Mouse (Mus musculus) embryo, embryonic 10 days (tissue): Measurements from ENCODE around the gene Ccdc34.

Source experiments
- DNase-seq: peaks from one replicate; pipeline ENCODE4 v3.0.0-alpha.2; 2015; ENCODE audit warnings: low spot score

The Ccdc34 gene

DNA sequence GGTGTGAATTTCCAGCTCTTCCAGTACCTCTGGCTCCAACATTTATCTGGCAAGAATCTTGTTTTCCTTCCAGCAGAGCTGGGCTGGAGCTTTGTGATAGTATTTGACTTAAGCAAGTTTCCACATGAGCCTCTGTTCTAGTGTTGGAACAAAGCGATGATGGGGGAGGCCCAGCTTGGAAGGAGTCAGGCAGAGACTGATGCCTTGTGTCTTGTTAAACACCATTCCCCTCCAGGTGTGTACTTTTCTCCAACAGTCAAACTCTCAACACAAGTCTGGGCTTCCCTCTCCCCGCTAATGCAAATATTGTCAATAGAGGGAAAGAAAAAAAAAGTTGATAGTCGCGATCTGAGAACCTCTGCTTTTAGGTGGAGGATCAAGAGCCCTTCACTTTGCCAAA lies 196.7 kb downstream of the Ccdc34 start:
- no peak for DNase-seq

DNA sequence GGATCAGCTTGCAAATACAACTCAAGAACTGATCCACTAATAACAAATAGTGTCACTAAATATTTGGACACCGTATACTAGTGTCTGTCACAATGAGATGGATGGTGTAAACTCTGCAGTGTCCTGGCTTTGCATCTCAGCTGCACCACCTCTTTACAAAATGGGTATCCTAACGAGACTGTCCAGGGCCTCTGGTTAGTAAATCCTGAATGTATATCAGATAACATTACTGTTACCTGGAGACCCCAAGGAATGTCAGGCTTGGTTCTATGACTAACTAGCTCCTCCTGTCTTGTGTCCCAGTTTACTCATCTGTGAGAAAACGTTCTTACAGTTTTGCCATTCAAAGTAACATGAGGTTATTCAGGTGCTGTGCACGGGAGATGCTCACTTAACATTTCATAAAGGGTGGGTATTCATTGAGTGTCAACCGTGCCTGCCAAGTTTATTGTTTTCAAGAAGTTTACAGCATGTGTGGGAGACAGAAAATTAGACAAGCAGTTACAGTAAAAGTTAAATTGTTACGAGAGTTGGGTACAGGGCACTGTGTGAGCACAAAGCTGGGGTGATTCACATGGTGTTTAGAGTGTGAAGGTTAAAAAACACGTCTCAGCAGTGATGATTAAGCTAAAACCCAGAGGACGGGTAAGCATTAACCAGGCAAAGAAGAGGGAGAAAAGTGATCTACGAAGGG lies 197.5 kb downstream of the Ccdc34 start:
- DNase-seq = no peak

DNA sequence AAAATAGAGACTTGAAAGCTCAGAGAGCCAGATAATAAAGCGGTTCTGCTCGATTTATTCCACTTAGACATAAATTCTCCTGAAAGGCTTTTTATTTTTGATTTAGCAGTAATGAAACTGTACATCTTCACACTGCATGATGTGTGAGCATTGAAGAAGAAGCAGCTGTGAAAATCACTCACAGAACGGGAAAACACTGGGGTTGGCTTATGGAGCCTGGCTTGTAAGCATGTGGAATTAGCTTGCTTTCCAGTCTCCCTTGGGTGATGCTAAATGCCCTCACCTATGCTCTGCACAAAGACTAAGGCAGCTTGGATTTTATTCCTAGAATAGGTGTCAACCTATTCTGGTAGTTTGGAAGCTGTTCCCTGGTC lies 198.1 kb downstream of the Ccdc34 start:
- no peak for DNase-seq

- DNase-seq = no peak
Observed at GRCm38 (mm10) chr2:110220492-110220891, 202.9 kb downstream of the Ccdc34 start.

- no peak for DNase-seq
Observed at GRCm38 (mm10) chr2:110222793-110223192, 205.2 kb downstream of the Ccdc34 start.
